Mouse (Mus musculus): ENCODE measurements around the gene Kansl3.

Kansl3 gene

GRCm38 (mm10) chr1:36321829-36322573 lies 47.0 kb downstream of the Kansl3 start:
- DNase-seq (ENCODE audit: low read depth): peak; percentile 48

- no peak for DNase-seq (ENCODE audit: low read depth)
These were observed 47.8 kb downstream of the Kansl3 start for GRCm38 (mm10) chr1:36321164-36321563.

DNA sequence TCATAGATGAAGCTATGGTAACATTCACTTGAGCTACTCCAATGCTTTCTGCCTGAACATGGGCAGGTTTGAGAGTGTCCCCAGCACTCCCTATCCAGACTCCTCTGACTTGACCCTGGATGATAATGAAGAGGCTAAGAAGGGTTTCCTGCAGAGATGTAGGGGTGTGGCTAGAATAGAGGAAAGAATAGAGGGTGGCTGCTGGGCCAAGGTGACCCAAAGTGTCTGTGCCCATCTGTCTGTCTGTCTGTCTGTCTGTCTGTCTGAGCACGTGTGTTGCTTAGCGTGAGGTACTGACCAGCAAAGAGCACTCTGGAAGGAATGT lies 53.2 kb downstream of the Kansl3 start:
- no peak for DNase-seq (ENCODE audit: low read depth)

- DNase-seq (ENCODE audit: low read depth): peak; percentile 72
These were observed 53.8 kb downstream of the Kansl3 start for GRCm38 (mm10) chr1:36314959-36315775.

GRCm38 (mm10) chr1:36309498-36309901 lies 59.5 kb downstream of the Kansl3 start:
- peak; percentile 93 for DNase-seq (ENCODE audit: low read depth)

- DNase-seq (ENCODE audit: low read depth): peak; percentile 42
These were observed 60.0 kb downstream of the Kansl3 start for GRCm38 (mm10) chr1:36308966-36309475.

DNA sequence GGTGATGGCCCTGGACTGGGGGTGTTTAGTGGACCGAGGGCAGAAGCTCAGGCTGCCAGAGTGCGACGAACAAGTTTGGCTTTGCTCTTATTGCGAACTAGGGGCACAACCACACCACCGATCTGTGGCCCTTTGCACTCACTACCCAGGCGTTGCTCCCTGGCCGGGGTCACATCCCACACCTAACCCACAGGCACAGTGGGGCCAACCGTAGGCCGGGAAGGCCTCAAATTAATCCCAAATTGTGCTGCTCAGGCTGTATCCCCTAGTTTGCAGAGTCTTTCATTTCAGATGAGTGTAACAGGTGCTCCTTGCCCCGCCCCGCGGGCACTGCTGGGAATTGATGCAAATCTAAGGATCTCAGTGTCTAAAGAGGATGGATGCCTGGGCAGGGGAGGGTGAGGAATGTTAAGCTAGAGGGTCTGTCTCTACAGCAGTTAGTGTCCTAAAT lies 60.5 kb downstream of the Kansl3 start:
- DNase-seq (ENCODE audit: low read depth): no peak

DNA sequence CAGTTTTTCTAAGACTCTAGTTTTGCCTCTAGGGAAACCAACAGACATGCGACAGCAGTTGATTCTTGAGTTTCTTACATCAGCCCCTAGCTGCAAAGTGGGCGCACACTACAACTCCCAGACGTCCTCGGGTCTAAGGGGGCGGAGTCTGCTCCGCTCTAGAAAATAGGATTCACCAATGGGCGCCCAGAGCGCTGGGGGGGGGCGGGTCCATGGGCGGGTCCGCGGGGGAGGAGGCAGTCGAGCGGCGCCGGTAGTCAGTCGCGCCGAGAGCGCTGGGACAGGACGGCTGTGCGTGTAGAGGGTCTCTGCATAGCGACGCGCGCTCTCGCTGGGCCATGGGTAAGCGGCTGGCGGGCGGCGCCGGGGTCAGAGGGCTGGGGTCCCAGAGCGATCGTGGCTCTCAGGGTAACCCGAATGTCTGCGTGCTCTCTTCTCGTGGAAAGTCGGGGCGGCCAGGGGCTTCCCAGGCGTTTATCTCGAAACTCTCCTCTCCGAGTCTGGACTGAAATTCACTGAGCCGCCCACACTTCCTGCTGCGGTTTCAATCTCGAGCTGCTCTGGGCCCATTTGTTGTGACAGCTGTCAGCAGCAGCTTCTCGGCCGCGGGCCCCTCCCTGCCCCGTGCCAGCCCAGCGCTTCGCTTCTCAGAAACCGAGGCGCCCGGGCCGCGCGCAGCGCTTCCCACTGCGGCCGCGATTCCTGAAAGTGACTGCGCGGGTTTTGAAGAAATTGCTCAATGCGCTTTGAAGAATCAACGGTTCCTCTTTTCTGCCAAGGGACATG lies 61.3 kb downstream of the Kansl3 start, which contains the start of gene Arid5a:
Arid5a (plus strand) TSS at position 239 of the 786 bp plus-strand sequence.
- DNase-seq (ENCODE audit: low read depth): peak; percentile 97

DNA sequence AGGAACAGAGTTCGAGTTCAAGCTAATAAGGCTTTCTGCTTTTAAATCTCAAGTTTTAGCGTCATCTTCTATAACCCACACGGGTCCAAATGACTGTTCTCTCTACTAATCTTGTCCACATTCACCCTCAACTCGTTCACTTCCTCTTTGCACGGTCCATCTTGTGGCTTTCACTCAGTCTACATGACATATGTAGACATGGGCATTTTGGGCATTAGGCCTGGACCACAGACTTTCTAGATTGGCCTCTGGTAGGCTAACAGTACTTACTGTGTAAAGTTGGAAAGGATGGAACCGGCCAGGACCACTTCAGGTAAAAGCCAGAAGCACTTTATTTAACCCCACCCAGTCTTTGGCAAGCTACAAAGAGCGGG lies 61.9 kb downstream of the Kansl3 start:
- DNase-seq (ENCODE audit: low read depth): no peak

GRCm38 (mm10) chr1:36306120-36306519 lies 62.9 kb downstream of the Kansl3 start:
- DNase-seq (ENCODE audit: low read depth): no peak

DNA sequence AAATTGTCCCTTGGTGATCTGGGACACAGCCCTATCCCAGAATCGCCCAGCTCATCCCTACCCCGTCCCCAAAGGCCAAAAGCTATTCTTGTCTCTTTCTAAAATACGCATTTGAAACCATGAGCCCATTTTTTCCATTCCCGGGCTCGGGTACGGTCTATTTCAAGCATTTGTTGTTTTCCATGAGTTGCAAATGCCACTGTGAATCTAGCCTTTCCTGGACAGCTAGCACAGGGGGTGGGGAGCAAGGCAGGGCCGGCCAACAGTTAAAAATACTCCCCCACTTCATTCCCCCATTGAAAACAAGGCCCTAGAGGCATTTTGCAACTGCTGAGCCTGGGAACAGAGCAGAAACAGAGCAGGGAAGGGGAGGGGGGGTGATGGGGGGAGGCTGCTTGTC lies 64.2 kb downstream of the Kansl3 start:
- DNase-seq (ENCODE audit: low read depth): no peak

DNA sequence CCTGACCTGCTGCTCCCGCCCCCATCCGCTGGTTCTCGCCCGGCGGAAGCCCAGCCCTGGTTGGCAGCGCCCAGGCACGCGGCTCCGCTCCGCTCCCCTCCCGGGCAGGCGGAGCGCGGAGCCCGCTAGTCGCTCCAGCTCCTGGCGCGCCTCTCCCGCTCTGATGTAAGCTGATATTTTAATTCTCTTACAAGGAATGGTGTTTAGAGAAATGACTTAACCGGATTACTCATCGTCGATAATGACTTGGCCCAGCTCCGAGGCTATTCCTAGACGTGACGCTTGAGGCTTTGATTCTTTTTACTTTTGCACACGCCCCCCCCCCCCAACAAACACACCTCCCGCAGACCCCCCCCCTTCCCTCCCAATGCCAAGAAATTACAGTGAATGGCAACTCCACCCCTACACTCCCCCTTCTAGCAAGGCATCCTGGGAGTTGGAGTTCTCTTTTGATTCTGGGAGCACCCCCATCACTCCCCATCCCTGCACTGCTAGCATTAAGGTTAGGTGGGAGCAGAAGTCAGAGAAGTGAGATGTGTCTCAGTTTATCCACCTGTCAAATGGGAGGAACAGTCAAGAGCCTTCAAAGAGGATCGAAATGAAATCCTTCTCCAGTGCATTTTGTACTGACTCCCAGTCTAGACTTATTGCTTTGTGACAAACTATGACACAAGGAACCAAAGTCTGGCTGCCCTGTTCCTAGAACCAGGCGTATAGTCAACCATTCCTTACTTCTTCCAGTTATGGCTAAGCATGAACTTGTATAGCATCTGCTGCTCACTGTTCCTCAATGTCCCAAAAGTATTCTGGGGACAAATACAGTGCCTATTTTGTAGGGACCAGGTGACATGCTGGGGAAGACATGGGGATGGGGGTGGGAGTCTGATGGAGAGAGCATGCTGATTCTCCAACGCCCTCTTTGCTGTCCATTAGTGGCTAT lies 65.3 kb downstream of the Kansl3 start:
- DNase-seq (ENCODE audit: low read depth): no peak

DNA sequence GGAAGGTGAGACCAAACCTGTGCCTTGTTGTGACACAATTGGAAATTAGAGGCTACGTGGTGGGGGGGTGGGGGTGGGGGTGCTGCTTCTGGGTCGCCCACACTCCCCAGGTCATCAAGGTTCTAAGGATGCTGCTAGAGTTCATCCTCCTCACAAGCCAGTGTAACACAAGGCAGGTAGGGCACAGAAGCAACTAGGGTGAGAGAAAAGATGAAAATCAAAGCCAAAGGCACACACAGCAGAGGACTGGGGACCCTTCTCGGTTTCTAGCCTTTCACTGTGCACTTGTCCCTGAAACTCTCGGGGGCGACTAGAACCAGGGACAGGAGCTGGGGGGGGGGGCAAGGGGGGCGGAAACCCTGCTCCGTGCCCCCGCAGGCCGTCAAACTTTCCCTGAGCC lies 66.0 kb downstream of the Kansl3 start:
- DNase-seq (ENCODE audit: low read depth): no peak

DNA sequence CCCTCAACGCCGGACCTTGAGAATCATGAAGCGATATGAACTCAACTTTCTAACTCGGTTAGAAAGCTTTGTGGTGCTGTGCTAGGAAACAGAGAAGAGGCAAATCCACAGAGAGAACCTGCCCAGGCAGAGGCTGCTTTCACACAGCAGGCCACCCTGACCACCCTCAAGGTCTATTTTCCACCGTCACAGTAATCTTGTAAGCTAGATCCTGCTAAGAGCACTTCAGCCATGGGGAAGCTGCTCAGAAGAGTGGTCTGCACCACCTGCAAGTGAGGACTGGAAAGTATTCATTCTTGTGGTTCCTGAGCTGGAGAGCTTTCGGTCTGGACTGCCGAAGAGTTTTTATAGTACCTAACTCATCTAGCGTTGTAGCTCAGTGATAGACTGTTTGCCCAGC lies 66.7 kb downstream of the Kansl3 start:
- DNase-seq (ENCODE audit: low read depth): no peak

- DNase-seq (ENCODE audit: low read depth): no peak
These were observed 68.5 kb downstream of the Kansl3 start for GRCm38 (mm10) chr1:36300486-36300885.

GRCm38 (mm10) chr1:36299676-36300075 lies 69.3 kb downstream of the Kansl3 start:
- no peak for DNase-seq (ENCODE audit: low read depth)

DNA sequence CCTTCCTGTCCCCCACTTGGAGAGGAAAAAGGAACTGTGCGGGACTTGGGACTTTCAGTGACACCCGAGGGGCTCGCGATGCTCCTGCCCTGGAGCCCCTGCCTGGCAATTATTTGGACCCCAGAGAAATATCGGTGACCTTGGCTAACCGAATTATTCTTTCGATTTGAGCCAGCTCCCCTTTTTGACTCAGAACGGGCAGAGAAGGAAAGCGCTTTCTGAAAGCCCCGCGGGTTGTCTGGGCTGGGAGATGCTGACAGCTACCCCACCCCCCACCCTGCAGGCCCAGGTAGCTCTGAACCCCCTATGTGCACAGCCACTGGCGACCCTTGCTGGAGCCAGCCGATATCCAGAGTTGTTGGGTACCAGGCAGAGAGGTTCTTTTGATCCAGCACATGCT lies 69.9 kb downstream of the Kansl3 start:
- DNase-seq (ENCODE audit: low read depth): no peak

DNA sequence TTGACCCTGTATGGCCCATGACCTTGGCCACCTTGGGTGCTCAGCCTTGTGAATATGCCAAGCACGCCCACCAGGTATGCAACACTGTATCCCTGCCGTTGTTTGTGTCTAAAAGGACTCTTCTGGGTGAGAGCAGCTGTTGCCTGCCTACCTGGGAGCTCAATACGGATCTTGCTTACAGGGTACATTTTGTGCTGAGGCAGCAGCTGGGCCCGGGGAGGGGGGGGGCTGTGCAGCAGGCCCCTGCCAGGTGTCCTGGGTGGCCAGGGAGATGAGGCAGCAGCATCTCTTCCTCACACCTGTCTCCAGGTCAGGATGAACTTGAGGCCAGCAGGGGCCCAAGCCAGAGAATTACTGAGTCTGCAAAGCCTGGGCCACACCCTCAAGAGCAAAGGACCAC lies 70.9 kb downstream of the Kansl3 start:
- DNase-seq (ENCODE audit: low read depth): no peak

DNA sequence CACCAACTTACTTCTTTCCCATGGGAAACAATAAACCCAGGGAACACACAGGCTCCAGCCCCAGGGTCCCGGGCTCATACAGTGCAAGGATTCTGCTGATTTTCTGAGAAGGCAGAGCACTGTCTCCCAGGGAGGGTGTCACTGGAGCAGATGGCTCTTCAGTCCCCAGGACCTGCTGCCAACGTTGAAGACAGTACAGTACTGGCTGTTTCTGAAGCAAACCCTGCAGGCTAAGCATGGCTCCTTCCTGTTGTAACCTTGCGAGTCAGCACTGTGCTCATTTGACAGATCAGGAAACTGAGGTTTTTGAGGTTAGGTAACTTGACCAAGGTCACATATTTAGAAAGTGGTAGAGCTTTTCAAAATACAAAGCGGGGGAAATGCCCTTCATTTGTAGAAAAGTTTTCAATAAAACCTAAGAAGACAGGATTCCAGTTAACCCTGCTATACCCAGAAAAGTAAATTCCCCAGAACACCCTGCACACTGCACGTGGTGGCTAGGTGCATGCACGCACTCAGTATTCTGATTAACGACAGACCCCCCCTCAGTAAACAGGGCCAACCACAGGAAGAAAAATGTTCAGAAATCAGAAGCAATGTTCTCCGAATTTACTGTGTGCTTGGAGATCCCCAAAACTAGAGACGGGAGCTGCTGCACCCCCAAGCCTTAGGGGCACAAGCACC lies 72.4 kb downstream of the Kansl3 start:
- peak; percentile 93 for DNase-seq (ENCODE audit: low read depth)

- peak; percentile 48 for DNase-seq (ENCODE audit: low read depth)
These were observed 74.6 kb downstream of the Kansl3 start for GRCm38 (mm10) chr1:36294402-36294801.

DNA sequence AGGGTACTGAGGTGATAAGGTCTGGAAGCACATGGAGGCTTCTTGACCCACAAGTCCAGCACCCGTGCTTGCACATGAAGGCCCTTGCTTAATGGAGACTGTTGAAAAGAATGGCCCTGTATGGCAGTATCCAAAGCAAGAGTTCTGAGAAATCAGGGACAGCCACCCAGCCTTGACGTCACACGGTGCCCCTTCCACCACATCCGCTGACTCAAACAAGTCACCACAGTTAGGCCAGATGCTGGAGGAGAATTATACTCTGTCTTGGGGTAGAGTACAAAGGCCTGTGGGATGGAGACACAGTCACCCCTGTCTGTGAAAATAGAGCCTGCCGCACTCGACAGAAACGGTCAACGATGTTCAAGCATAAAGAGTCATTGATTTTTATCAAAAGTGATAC lies 75.5 kb downstream of the Kansl3 start:
- peak; percentile 62 for DNase-seq (ENCODE audit: low read depth)
